Mouse (Mus musculus) ES-E14 (cell line): ENCODE results near the gene Skap1. TPM values are rescaled to one million over a fixed set of nuclear protein-coding genes. Genes with fewer than 3 reads are reported as not detected.

Source experiments
- DNase-seq: peaks from one replicate; pipeline ENCODE4 v3.0.0-alpha.2; 2013; ENCODE audit warnings: low read depth, low spot score
- H3K27ac ChIP-seq: 2 replicates; pipeline ENCODE4 v1.5.1; 2012; ENCODE audit warnings: low read depth, mild to moderate bottlenecking, low read length, moderate library complexity, mixed read lengths; ENCODE audit not compliant: poor library complexity, insufficient read depth, severe bottlenecking
- H3K36me3 ChIP-seq: 2 replicates; pipeline ENCODE4 v1.6.1; 2012; ENCODE audit warnings: mild to moderate bottlenecking, low read length, moderate library complexity, mixed read lengths; ENCODE audit not compliant: control insufficient read depth, poor library complexity, insufficient read depth, severe bottlenecking
- H3K4me1 ChIP-seq, 2 experiments: fragments of 150-350 bp in 1 of 2; sonication (generic) in 1 of 2; 2 replicates each; pipeline ENCODE4 v1.6.1; 2012; ENCODE audit warnings: low read length in 2 of 2, mild to moderate bottlenecking in 1 of 2, mixed read lengths in 1 of 2; ENCODE audit not compliant: control insufficient read depth in 2 of 2, insufficient read depth in 2 of 2, poor library complexity in 1 of 2
- H3K4me3 ChIP-seq, 2 experiments: fragments of 150-350 bp in 1 of 2; sonication (generic) in 1 of 2; 2 replicates each; pipeline ENCODE4 v1.5.1; 2012; ENCODE audit warnings: low read length in 2 of 2, low read depth in 1 of 2, mild to moderate bottlenecking in 1 of 2, mixed read lengths in 1 of 2; ENCODE audit not compliant: insufficient read depth in 1 of 2, poor library complexity in 1 of 2, severe bottlenecking in 1 of 2
- H3K9ac ChIP-seq: 2 replicates; pipeline ENCODE4 v1.6.1; 2012; ENCODE audit warnings: low read depth, mild to moderate bottlenecking, low read length, mixed read lengths; ENCODE audit not compliant: poor library complexity, insufficient read depth, severe bottlenecking
- H3K9me3 ChIP-seq: fragments of 150-350 bp; sonication (generic); 2 replicates; pipeline ENCODE4 v1.6.1; 2012; ENCODE audit warnings: low read depth, mild to moderate bottlenecking, low read length; ENCODE audit not compliant: control insufficient read depth, insufficient read depth
- CHD2 ChIP-seq: IDR thresholded peaks from 2 replicates; pipeline ENCODE4 v1.6.1; 2014; ENCODE audit warnings: mild to moderate bottlenecking, low read depth, low read length, inconsistent platforms
- HCFC1 ChIP-seq: IDR thresholded peaks from 2 replicates; pipeline ENCODE4 v1.6.1; 2012; ENCODE audit warnings: low read length, inconsistent platforms, borderline replicate concordance; ENCODE audit not compliant: insufficient read depth
- MAFK ChIP-seq: IDR thresholded peaks from 2 replicates; pipeline ENCODE4 v1.6.1; 2014; ENCODE audit warnings: mild to moderate bottlenecking, low read depth, low read length, inconsistent platforms; ENCODE audit not compliant: insufficient read depth
- ZC3H11A ChIP-seq: IDR thresholded peaks from 2 replicates; pipeline ENCODE4 v1.6.1; 2012; ENCODE audit warnings: low read depth, mild to moderate bottlenecking, inconsistent platforms, low read length, borderline replicate concordance
- ZNF384 ChIP-seq: IDR thresholded peaks from 2 replicates; pipeline ENCODE4 v1.6.1; 2012; ENCODE audit warnings: low read depth, low read length, inconsistent platforms
- in situ Hi-C, 2 experiments: fragments of 600-800 bp; cut with MboI; formaldehyde crosslinking; loops; one replicate each; pipeline ENCODE4 v1.15.1; 2025; ENCODE audit warnings: low sequenced_read_pairs in 2 of 2, inconsistent platforms in 1 of 2; ENCODE audit not compliant: unreplicated experiment in 2 of 2
- total RNA-seq: library from RNA; depleted of rRNA; stranded (reverse); fragments of 300-350 nt; gene quantifications from 2 replicates; pipeline ENCODE4 v1.2.3, GENCODE M21; 2012

Gene Skap1
- total RNA-seq, 1 experiment = 0.40 TPM

- no peak for DNase-seq
- no peak for TF ChIP-seq MAFK
- no peak for TF ChIP-seq CHD2
- no peak for TF ChIP-seq HCFC1
- no peak for TF ChIP-seq ZNF384
- TF ChIP-seq ZC3H11A = no peak
- Histone ChIP-seq H3K4me3 (no peak overlapping the region), H3K36me3 (no peaks in the 10 kb centered on the region), H3K4me1 (peaks cover 0 to 3% of the 10 kb centered on the region in 2 experiments; a peak in 1 of 4 replicates), H3K9me3 (no peaks in the 10 kb centered on the region), H3K27ac (no peak overlapping the region), H3K9ac (no peak overlapping the region)
- in situ Hi-C loops = no loop called here
Observed at GRCm38 (mm10) chr11:96465426-96466056, 1.1 kb downstream of the Skap1 start.

- no peak for DNase-seq
- TF ChIP-seq MAFK (no peak), ZC3H11A (no peak), ZNF384 (no peak), HCFC1 (no peak)
- no peak overlapping the region for H3K9ac ChIP-seq
- in situ Hi-C loops = no loop called here
- no peak overlapping the region for H3K27ac ChIP-seq
- peaks cover 0 to 3% of the 10 kb centered on the region in 2 experiments; a peak in 1 of 4 replicates for H3K4me1 ChIP-seq
- no peaks in the 10 kb centered on the region for H3K9me3 ChIP-seq
- H3K4me3 ChIP-seq = no peak overlapping the region
- no peaks in the 10 kb centered on the region for H3K36me3 ChIP-seq
Observed at GRCm38 (mm10) chr11:96466382-96466781, 2.0 kb downstream of the Skap1 start.

GRCm38 (mm10) chr11:96466987-96467386, 2.6 kb downstream of the Skap1 start:
- Histone ChIP-seq H3K9me3 (no peaks in the 10 kb centered on the region), H3K36me3 (no peaks in the 10 kb centered on the region), H3K27ac (no peak overlapping the region), H3K4me3 (no peak overlapping the region), H3K9ac (no peak overlapping the region), H3K4me1 (peaks cover 0 to 3% of the 10 kb centered on the region in 2 experiments; a peak in 1 of 4 replicates)
- DNase-seq = no peak
- in situ Hi-C loops = no loop called here
- TF ChIP-seq ZNF384 (no peak), ZC3H11A (no peak), HCFC1 (no peak), MAFK (no peak), CHD2 (no peak)

GRCm38 (mm10) chr11:96468048-96468745, 3.8 kb downstream of the Skap1 start:
- Histone ChIP-seq H3K36me3 (no peaks in the 10 kb centered on the region), H3K4me3 (no peak overlapping the region), H3K27ac (no peak overlapping the region), H3K4me1 (peaks cover 0 to 3% of the 10 kb centered on the region in 2 experiments; a peak in 1 of 4 replicates), H3K9me3 (no peaks in the 10 kb centered on the region), H3K9ac (no peak overlapping the region)
- TF ChIP-seq ZC3H11A (no peak), HCFC1 (no peak), MAFK (no peak), CHD2 (no peak), ZNF384 (no peak)
- in situ Hi-C loops = no loop called here
- no peak for DNase-seq
